ENCODE assay signal across 8 mouse cellular contexts in the genomic region with DNA sequence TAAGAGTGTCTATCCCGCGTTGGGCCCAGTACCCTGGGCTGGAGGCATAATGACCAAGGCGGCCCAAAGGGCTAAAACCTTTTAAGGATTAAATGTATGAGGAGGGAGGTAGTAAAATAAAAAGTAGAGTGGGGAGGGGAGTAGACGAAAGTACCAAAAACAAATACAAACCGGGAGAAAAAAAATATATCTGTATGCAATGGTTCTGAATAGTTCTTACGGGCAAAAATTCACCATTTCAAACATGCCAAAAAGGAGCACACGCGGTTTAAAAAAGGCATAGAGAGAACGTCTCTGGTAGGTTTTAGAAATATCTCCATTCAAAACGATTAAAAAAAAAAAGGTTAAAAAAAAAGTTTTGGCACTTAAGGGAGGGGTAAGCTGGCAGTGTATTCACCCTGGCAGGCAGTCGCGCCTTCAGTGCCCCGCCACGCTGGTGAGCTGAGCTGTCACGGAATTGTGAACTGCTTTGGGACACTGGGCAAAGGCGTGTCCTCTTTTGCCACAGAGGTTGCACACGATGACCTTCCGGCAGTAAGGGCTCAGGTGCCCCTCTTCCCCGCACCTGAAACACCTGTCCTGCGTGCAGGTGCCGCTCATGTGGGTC. TPM values are rescaled to one million over a fixed set of nuclear protein-coding genes. Genes with fewer than 3 reads are reported as not detected.
DNase-seq lines count a peak whose midpoint lies in the region; ATAC-seq and TF ChIP-seq lines count a peak whose summit lies in the region.

No protein-coding gene starts in this region.

- DNase-seq in cerebellum, adult 2 months, result peak in 1 of 2 experiments; percentile 41
- DNase-seq in cerebellum, adult 11 months, result no peak
- DNase-seq in yolk sac, embryonic 10.5 days (ENCODE audit: low spot score), result no peak

- no peak for ATAC-seq in hindbrain, embryonic 13.5 days (ENCODE audit: low FRiP score)
- peak; percentile 33 for ATAC-seq in liver, embryonic 12.5 days
- ATAC-seq in stomach, embryonic 16.5 days (ENCODE audit: insufficient read depth, low FRiP score), result no peak
- ATAC-seq in granulocyte monocyte progenitor cell, adult 5-6 weeks (replicated peaks; ENCODE audit: poor library complexity, severe bottlenecking), result no peak

- H3K9ac ChIP-seq in hindbrain, embryonic 13.5 days, result peak overlapping the region; percentile 95
- H3K9ac ChIP-seq in liver, embryonic 12.5 days, result peak overlapping the region; percentile 98
- H3K9ac ChIP-seq in stomach, embryonic 16.5 days (ENCODE audit: low read length), result peak overlapping the region; percentile 98

- peaks cover 18% of the 10 kb centered on the region for H3K4me1 ChIP-seq in cerebellum, adult 2 months (ENCODE audit: control insufficient read depth, insufficient read depth, low read length)
- H3K4me1 ChIP-seq in brown adipose tissue, adult 24 weeks (ENCODE audit: control insufficient read depth, insufficient read depth, insufficient read length, low read length), result peaks cover 6% of the 10 kb centered on the region
- peaks cover 55% of the 10 kb centered on the region for H3K4me1 ChIP-seq in hindbrain, embryonic 13.5 days (replicated peaks)
- H3K4me1 ChIP-seq in liver, embryonic 12.5 days, result peaks cover 56% of the 10 kb centered on the region
- H3K4me1 ChIP-seq in stomach, embryonic 16.5 days (ENCODE audit: control insufficient read depth, insufficient read depth, low read length), result peaks cover 32% of the 10 kb centered on the region

- H3K4me3 ChIP-seq in cerebellum, adult 2 months (replicated peaks; ENCODE audit: insufficient read depth, low read depth, low read length), result peak overlapping the region; percentile 61
- H3K4me3 ChIP-seq in brown adipose tissue, adult 24 weeks (ENCODE audit: insufficient read depth, low read depth, low read length), result peak overlapping the region; percentile 91
- H3K4me3 ChIP-seq in hindbrain, embryonic 13.5 days, result peak overlapping the region; percentile 86
- peak overlapping the region; percentile 98 for H3K4me3 ChIP-seq in liver, embryonic 12.5 days
- peak overlapping the region; percentile 88 for H3K4me3 ChIP-seq in stomach, embryonic 16.5 days (replicated peaks; ENCODE audit: low read length)

- H3K9me3 ChIP-seq in hindbrain, embryonic 13.5 days, result no peaks in the 10 kb centered on the region
- peaks cover 9% of the 10 kb centered on the region for H3K9me3 ChIP-seq in liver, embryonic 12.5 days (replicated peaks)
- peaks cover 6% of the 10 kb centered on the region; the same call in 1 of the 2 replicates for H3K9me3 ChIP-seq in stomach, embryonic 16.5 days (replicated peaks; ENCODE audit: control insufficient read depth, low read length)

- no peak overlapping the region for H3K27ac ChIP-seq in cerebellum, adult 2 months (ENCODE audit: insufficient read depth, low read length)
- H3K27ac ChIP-seq in brown adipose tissue, adult 24 weeks (replicated peaks; ENCODE audit: low read depth, low read length), result no peak overlapping the region
- peak overlapping the region; percentile 96 for H3K27ac ChIP-seq in hindbrain, embryonic 13.5 days
- peak overlapping the region; percentile 93 for H3K27ac ChIP-seq in liver, embryonic 12.5 days
- peak overlapping the region; percentile 99 for H3K27ac ChIP-seq in stomach, embryonic 16.5 days (ENCODE audit: low read length)

- no peaks in the 10 kb centered on the region for H3K36me3 ChIP-seq in hindbrain, embryonic 13.5 days
- peaks cover 14% of the 10 kb centered on the region for H3K36me3 ChIP-seq in liver, embryonic 12.5 days
- 0 out of 2 replicates have a peak, but pooled peaks cover 4% of the 10 kb centered on the region for H3K36me3 ChIP-seq in stomach, embryonic 16.5 days (ENCODE audit: control insufficient read depth, insufficient read depth, low read length)

- peak overlapping the region; percentile 97 for H3K4me2 ChIP-seq in hindbrain, embryonic 13.5 days
- H3K4me2 ChIP-seq in liver, embryonic 12.5 days, result peak overlapping the region; percentile 91
- H3K4me2 ChIP-seq in stomach, embryonic 16.5 days (ENCODE audit: low read depth, low read length), result peak overlapping the region; percentile 87

- 10% methylated on average over 21 of the region's 21 CpGs for WGBS in cerebellum, adult 2 months
- under 1% methylated on average over 21 of the region's 21 CpGs for WGBS in hindbrain, embryonic 13.5 days
- 3% methylated on average over 21 of the region's 21 CpGs for WGBS in liver, embryonic 12.5 days (ENCODE audit: insufficient replicate concordance)
- WGBS in stomach, embryonic 16.5 days, result 2% methylated on average over 21 of the region's 21 CpGs

- TF ChIP-seq CTCF in cerebellum, adult 2 months (IDR thresholded peaks at IDR 0.05; ENCODE audit: borderline replicate concordance, insufficient read depth, low read depth, low read length), result no peak

- no peaks in the 10 kb centered on the region for H3K27me3 ChIP-seq in cerebellum, adult 2 months (ENCODE audit: control insufficient read depth, insufficient read depth, low read length)
- H3K27me3 ChIP-seq in hindbrain, embryonic 13.5 days, result no peaks in the 10 kb centered on the region
- H3K27me3 ChIP-seq in liver, embryonic 12.5 days (replicated peaks), result no peaks in the 10 kb centered on the region
- no peaks in the 10 kb centered on the region for H3K27me3 ChIP-seq in stomach, embryonic 16.5 days (ENCODE audit: control insufficient read depth, insufficient read depth, low read length)

- TF ChIP-seq POLR2A in cerebellum, adult 2 months (IDR thresholded peaks at IDR 0.05; ENCODE audit: borderline replicate concordance, insufficient read depth, low read length), result no peak

RNA-seq across cellular contexts. Expression of a gene that starts 1.6 kb away (rescaled TPM):
- polyA plus RNA-seq in cerebellum, adult 2 months (2012; rRNA removed), result 10.7 and 11.9 TPM in 2 replicates
- 1.2 and 1.4 TPM in 2 replicates for polyA plus RNA-seq in brown adipose tissue, adult 24 weeks (2012; ENCODE audit: insufficient read depth, insufficient read length, missing spikeins)
- polyA plus RNA-seq in hindbrain, embryonic 13.5 days (2015; fragmentation: Nextera tagmentation; extraction: Ambion mirVana), result 20.1 and 21.5 TPM in 2 replicates
- 29.4 and 29.7 TPM in 2 replicates for polyA plus RNA-seq in liver, embryonic 12.5 days (2016; fragmentation: Nextera tagmentation; extraction: Ambion mirVana)
- 17.1 and 19.9 TPM in 2 replicates for polyA plus RNA-seq in stomach, embryonic 16.5 days (2015; fragmentation: Nextera tagmentation; extraction: Ambion mirVana)
- 3.7 and 9.4 TPM in 2 replicates for total RNA-seq in granulocyte monocyte progenitor cell, adult 5-6 weeks (2014; fragmentation: Nextera tagmentation)
- total RNA-seq in granulocyte monocyte progenitor cell, adult 5-6 weeks (2017), result 4.8 and 4.9 TPM in 2 replicates

RNA-seq across cellular contexts. Expression of a gene that starts 2.1 kb away (rescaled TPM):
- polyA plus RNA-seq in cerebellum, adult 2 months (2012; rRNA removed), result 2.6 and 3.9 TPM in 2 replicates
- 0.71 and 0.79 TPM in 2 replicates for polyA plus RNA-seq in brown adipose tissue, adult 24 weeks (2012; ENCODE audit: insufficient read depth, insufficient read length, missing spikeins)
- polyA plus RNA-seq in hindbrain, embryonic 13.5 days (2015; fragmentation: Nextera tagmentation; extraction: Ambion mirVana), result 1.9 and 3.9 TPM in 2 replicates
- polyA plus RNA-seq in liver, embryonic 12.5 days (2016; fragmentation: Nextera tagmentation; extraction: Ambion mirVana), result 0.27 and 0.35 TPM in 2 replicates
- polyA plus RNA-seq in stomach, embryonic 16.5 days (2015; fragmentation: Nextera tagmentation; extraction: Ambion mirVana), result 0.26 and 0.79 TPM in 2 replicates
- total RNA-seq in granulocyte monocyte progenitor cell, adult 5-6 weeks (2014; fragmentation: Nextera tagmentation), result 0.75 TPM in 1 of 2 replicates, not detected in the other
- not detected in 2 replicates for total RNA-seq in granulocyte monocyte progenitor cell, adult 5-6 weeks (2017)

RNA-seq across cellular contexts. Expression of a gene that starts 15.4 kb away (rescaled TPM):
- 11.1 and 12.1 TPM in 2 replicates for polyA plus RNA-seq in cerebellum, adult 2 months (2012; rRNA removed)
- polyA plus RNA-seq in brown adipose tissue, adult 24 weeks (2012; ENCODE audit: insufficient read depth, insufficient read length, missing spikeins), result 0.46 and 0.99 TPM in 2 replicates
- 16.4 and 16.9 TPM in 2 replicates for polyA plus RNA-seq in hindbrain, embryonic 13.5 days (2015; fragmentation: Nextera tagmentation; extraction: Ambion mirVana)
- polyA plus RNA-seq in liver, embryonic 12.5 days (2016; fragmentation: Nextera tagmentation; extraction: Ambion mirVana), result 3.5 and 3.7 TPM in 2 replicates
- 4.5 and 5.2 TPM in 2 replicates for polyA plus RNA-seq in stomach, embryonic 16.5 days (2015; fragmentation: Nextera tagmentation; extraction: Ambion mirVana)
- 8.6 and 10.5 TPM in 2 replicates for total RNA-seq in granulocyte monocyte progenitor cell, adult 5-6 weeks (2014; fragmentation: Nextera tagmentation)
- total RNA-seq in granulocyte monocyte progenitor cell, adult 5-6 weeks (2017), result 1.5 and 2.4 TPM in 2 replicates

RNA-seq across cellular contexts. Expression of a gene that starts 36.8 kb away (rescaled TPM):
- 124 and 142 TPM in 2 replicates for polyA plus RNA-seq in cerebellum, adult 2 months (2012; rRNA removed)
- polyA plus RNA-seq in brown adipose tissue, adult 24 weeks (2012; ENCODE audit: insufficient read depth, insufficient read length, missing spikeins), result not detected in 2 replicates
- polyA plus RNA-seq in hindbrain, embryonic 13.5 days (2015; fragmentation: Nextera tagmentation; extraction: Ambion mirVana), result 28.1 and 34.2 TPM in 2 replicates
- 0.08 TPM in 1 of 2 replicates, not detected in the other for polyA plus RNA-seq in liver, embryonic 12.5 days (2016; fragmentation: Nextera tagmentation; extraction: Ambion mirVana)
- 1.8 and 2.3 TPM in 2 replicates for polyA plus RNA-seq in stomach, embryonic 16.5 days (2015; fragmentation: Nextera tagmentation; extraction: Ambion mirVana)
- not detected in 2 replicates for total RNA-seq in granulocyte monocyte progenitor cell, adult 5-6 weeks (2014; fragmentation: Nextera tagmentation)
- total RNA-seq in granulocyte monocyte progenitor cell, adult 5-6 weeks (2017), result not detected in 2 replicates

RNA-seq across cellular contexts. Expression of a gene that starts 51.2 kb away (rescaled TPM):
- not detected in 2 replicates for polyA plus RNA-seq in cerebellum, adult 2 months (2012; rRNA removed)
- polyA plus RNA-seq in brown adipose tissue, adult 24 weeks (2012; ENCODE audit: insufficient read depth, insufficient read length, missing spikeins), result not detected in 2 replicates
- polyA plus RNA-seq in hindbrain, embryonic 13.5 days (2015; fragmentation: Nextera tagmentation; extraction: Ambion mirVana), result not detected in 2 replicates
- not detected in 2 replicates for polyA plus RNA-seq in liver, embryonic 12.5 days (2016; fragmentation: Nextera tagmentation; extraction: Ambion mirVana)
- polyA plus RNA-seq in stomach, embryonic 16.5 days (2015; fragmentation: Nextera tagmentation; extraction: Ambion mirVana), result not detected in 2 replicates
- total RNA-seq in granulocyte monocyte progenitor cell, adult 5-6 weeks (2014; fragmentation: Nextera tagmentation), result not detected in 2 replicates
- not detected in 2 replicates for total RNA-seq in granulocyte monocyte progenitor cell, adult 5-6 weeks (2017)

Comparison
In these comparisons a context has a peak if more than half of its experiments do, and no peak if none do; other contexts are left out.
1. H3K27ac ChIP-seq: peak in hindbrain, embryonic 13.5 days (single experiment), liver, embryonic 12.5 days (single experiment) and stomach, embryonic 16.5 days (single experiment); none in cerebellum, adult 2 months (single experiment) and brown adipose tissue, adult 24 weeks (single experiment).
2. Peak in every context shown above with its lines, with median percentiles within 50 percentile points of each other: H3K4me3 ChIP-seq, H3K4me2 ChIP-seq and H3K9ac ChIP-seq.